Mouse (Mus musculus): Measurements from ENCODE around the gene Smpd1. TPM values are rescaled to one million over a fixed set of nuclear protein-coding genes. Genes with fewer than 3 reads are reported as not detected.

Gene Smpd1
- total and polyA plus RNA-seq, 3 experiments: 12.0 to 19.2 (median 14.5) TPM

DNA sequence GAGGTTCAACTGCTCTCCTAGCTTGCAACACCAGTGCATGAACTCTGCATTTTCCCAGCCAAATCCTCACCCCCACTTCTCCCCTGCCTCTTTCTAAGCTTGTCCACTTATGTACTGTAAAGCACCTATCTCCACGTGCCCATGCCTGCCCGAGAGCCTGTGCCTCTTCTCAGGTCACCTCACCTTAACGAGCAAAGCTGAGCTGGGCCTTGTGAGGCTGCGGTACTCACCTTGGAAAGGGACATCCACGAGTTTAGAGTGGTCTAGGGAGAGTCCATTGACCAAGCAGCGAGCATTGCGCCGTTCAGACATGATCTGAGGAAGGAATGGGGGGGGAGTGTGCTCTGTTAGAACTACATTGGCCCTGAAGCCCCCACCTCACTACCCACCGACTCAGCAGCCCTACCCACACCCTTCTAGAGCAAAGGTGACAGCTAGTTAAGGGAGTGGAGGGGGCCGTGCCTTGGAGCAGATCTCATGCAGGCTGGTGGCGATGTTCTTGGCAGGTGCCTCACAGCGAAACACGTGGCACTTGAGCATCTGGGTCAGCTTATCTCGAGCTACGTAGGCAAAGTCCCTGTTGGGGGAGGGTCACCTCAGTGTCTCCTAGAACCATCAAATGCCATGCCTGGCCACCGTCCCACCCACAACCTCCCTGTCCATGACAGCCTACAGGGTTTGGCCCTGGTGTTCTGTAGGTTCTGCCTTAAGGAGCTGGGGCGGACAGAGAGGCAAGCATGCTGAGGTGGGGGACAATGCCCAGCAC is 11.1 kb downstream of the Smpd1 start:
- H3K36me3 ChIP-seq (replicated peaks): no peaks in the 10 kb centered on the region
- DNase-seq (ENCODE audit: low spot score): no peak
- H3K4me1 ChIP-seq (ENCODE audit: insufficient read depth, low read depth, low read length): peaks cover 3% of the 10 kb centered on the region; the same call in 1 of the 2 replicates
- H3K9me3 ChIP-seq (replicated peaks): no peaks in the 10 kb centered on the region
- no peak overlapping the region for H3K4me3 ChIP-seq (ENCODE audit: low read depth, low read length)
- no peak for ATAC-seq (ENCODE audit: extremely low read depth, insufficient number of reproducible peaks, low FRiP score, poor library complexity, severe bottlenecking)
- H3K27me3 ChIP-seq (ENCODE audit: insufficient read depth, low read length): peaks cover 34% of the 10 kb centered on the region
- no peak for TF ChIP-seq GATA2 (IDR thresholded peaks at IDR 0.05; ENCODE audit: borderline replicate concordance, low read depth, low read length)
- TF ChIP-seq POLR2AphosphoS5 (IDR thresholded peaks at IDR 0.05; ENCODE audit: insufficient replicate concordance, low read depth, low read length): no peak
- TF ChIP-seq CTCF (IDR thresholded peaks at IDR 0.05; ENCODE audit: low read depth, low read length): no peak
- TF ChIP-seq GATA1 (IDR thresholded peaks at IDR 0.05; ENCODE audit: borderline replicate concordance, low read length): no peak
- TF ChIP-seq TAL1 (conservative IDR thresholded peaks at IDR 0.05; ENCODE audit: low read depth, low read length): no peak

DNA sequence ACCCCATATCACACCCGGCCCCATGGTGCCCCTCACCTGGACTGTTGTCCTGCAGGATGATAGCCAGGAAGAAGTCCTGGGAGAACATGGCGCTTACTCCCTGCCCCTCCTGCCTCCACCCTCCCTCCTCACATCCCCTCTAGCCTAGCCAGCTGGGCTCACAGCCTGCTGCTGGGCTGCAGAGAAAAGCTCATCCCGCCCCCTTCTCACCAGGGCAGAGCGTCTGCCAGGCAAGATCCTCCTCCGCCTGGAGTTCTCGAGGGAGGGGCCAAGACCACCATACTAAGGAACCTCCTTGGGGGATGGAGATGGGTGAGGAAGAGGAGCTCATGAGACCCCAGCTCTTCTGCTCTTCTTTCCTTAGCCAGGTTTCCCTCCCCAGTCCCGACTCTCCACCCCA is 14.4 kb downstream of the Smpd1 start:
- H3K36me3 ChIP-seq (replicated peaks): no peaks in the 10 kb centered on the region
- H3K27me3 ChIP-seq (ENCODE audit: insufficient read depth, low read length): peaks cover 36% of the 10 kb centered on the region
- no peaks in the 10 kb centered on the region for H3K9me3 ChIP-seq (replicated peaks)
- TF ChIP-seq GATA2 (IDR thresholded peaks at IDR 0.05; ENCODE audit: borderline replicate concordance, low read depth, low read length) (no peak), TAL1 (conservative IDR thresholded peaks at IDR 0.05; ENCODE audit: low read depth, low read length) (no peak), GATA1 (IDR thresholded peaks at IDR 0.05; ENCODE audit: borderline replicate concordance, low read length) (no peak), POLR2AphosphoS5 (IDR thresholded peaks at IDR 0.05; ENCODE audit: insufficient replicate concordance, low read depth, low read length) (no peak), CTCF (IDR thresholded peaks at IDR 0.05; ENCODE audit: low read depth, low read length) (no peak)
- no peak for DNase-seq (ENCODE audit: low spot score)
- peaks cover 3% of the 10 kb centered on the region; the same call in 1 of the 2 replicates for H3K4me1 ChIP-seq (ENCODE audit: insufficient read depth, low read depth, low read length)
- H3K4me3 ChIP-seq (ENCODE audit: low read depth, low read length): no peak overlapping the region
- no peak for ATAC-seq (ENCODE audit: extremely low read depth, insufficient number of reproducible peaks, low FRiP score, poor library complexity, severe bottlenecking)

DNA sequence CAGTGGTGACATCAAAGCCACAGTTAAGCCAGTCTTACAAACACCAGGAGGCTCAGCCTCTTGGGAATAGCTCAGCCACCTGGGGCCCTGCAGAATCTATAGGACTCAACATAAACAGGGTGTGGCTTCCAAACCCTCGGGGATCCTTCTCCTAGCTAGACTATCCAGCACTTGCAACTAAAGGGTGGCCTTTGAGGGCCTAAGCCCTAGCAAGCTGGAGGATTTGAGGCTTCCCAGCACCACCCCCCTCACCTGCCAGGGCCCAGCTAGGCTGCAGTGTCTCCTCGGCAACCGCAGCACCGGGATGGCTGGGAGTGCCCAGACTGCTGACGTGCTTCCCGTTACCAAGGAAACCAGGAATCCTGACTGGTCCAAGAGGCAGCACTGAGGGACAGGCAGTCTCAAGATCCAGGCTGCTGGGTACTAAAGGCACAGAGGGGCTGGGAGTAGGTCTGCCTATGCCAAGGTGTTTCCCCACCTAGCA is 14.9 kb downstream of the Smpd1 start:
- H3K27me3 ChIP-seq (ENCODE audit: insufficient read depth, low read length): peaks cover 36% of the 10 kb centered on the region; the same call in 1 of the 2 replicates

DNA sequence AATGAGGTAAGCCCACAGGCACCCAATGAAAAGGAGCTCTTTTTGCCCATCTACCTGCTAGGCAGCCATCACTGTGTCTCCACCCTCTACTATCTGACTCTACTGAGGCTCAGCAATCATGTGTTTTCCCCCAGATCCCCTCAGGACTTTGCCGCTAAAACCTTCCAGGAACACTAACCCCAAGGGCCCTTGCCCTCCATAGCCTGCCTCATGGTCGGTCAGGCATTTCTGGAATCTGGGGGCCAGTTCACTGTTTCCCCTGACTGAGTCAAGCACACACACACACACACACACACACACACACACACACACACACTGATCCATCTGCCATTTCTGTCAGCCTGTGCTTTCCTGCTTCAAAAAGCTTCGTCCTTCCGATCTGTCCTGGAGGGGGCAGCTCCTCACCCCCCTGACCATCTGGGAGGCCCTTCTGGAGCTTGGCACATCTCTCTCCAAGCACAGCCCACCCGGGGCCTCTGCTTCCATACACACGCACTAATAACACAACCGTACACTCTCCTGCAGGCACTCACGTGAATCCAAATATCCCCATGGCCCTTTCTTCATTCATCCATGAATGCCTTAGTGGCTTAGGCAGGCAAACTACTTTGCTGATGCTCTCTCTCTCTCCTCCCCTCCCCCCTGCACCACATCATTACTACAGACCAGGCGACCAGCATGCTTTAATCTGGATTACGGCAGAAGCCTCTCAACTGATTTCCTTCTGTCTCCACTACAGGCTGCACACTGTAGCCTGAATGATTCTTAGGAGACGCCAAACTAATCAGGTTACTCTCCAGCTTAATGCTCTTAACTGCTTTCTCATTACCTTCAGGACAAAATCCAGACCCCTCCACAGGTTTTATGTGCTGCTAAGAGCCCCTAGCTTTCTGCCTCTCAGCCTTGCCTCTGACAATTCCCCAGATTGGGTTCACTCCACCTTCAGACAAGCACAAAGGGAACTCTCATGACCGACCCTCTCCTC is 15.6 kb downstream of the Smpd1 start:
- Histone ChIP-seq H3K4me3 (ENCODE audit: low read depth, low read length) (no peak overlapping the region), H3K36me3 (replicated peaks) (no peaks in the 10 kb centered on the region), H3K27me3 (ENCODE audit: insufficient read depth, low read length) (peaks cover 35% of the 10 kb centered on the region; the same call in 1 of the 2 replicates), H3K4me1 (ENCODE audit: insufficient read depth, low read depth, low read length) (peaks cover 3% of the 10 kb centered on the region; the same call in 1 of the 2 replicates), H3K9me3 (replicated peaks) (no peaks in the 10 kb centered on the region)
- DNase-seq (ENCODE audit: low spot score): no peak
- no peak for TF ChIP-seq CTCF (IDR thresholded peaks at IDR 0.05; ENCODE audit: low read depth, low read length)
- no peak for TF ChIP-seq GATA2 (IDR thresholded peaks at IDR 0.05; ENCODE audit: borderline replicate concordance, low read depth, low read length)
- TF ChIP-seq GATA1 (IDR thresholded peaks at IDR 0.05; ENCODE audit: borderline replicate concordance, low read length): no peak
- no peak for TF ChIP-seq TAL1 (conservative IDR thresholded peaks at IDR 0.05; ENCODE audit: low read depth, low read length)
- no peak for TF ChIP-seq POLR2AphosphoS5 (IDR thresholded peaks at IDR 0.05; ENCODE audit: insufficient replicate concordance, low read depth, low read length)
- no peak for ATAC-seq (ENCODE audit: extremely low read depth, insufficient number of reproducible peaks, low FRiP score, poor library complexity, severe bottlenecking)

More for the DNA sequence above, 14.9 kb downstream of the Smpd1 start:
- no peak overlapping the region for H3K4me3 ChIP-seq (ENCODE audit: low read depth, low read length)
- TF ChIP-seq CTCF (IDR thresholded peaks at IDR 0.05; ENCODE audit: low read depth, low read length) (no peak), GATA2 (IDR thresholded peaks at IDR 0.05; ENCODE audit: borderline replicate concordance, low read depth, low read length) (no peak), POLR2AphosphoS5 (IDR thresholded peaks at IDR 0.05; ENCODE audit: insufficient replicate concordance, low read depth, low read length) (no peak), TAL1 (conservative IDR thresholded peaks at IDR 0.05; ENCODE audit: low read depth, low read length) (no peak), GATA1 (IDR thresholded peaks at IDR 0.05; ENCODE audit: borderline replicate concordance, low read length) (no peak)
- no peak for ATAC-seq (ENCODE audit: extremely low read depth, insufficient number of reproducible peaks, low FRiP score, poor library complexity, severe bottlenecking)
- H3K36me3 ChIP-seq (replicated peaks): no peaks in the 10 kb centered on the region
- no peaks in the 10 kb centered on the region for H3K9me3 ChIP-seq (replicated peaks)
- peaks cover 3% of the 10 kb centered on the region; the same call in 1 of the 2 replicates for H3K4me1 ChIP-seq (ENCODE audit: insufficient read depth, low read depth, low read length)
- DNase-seq (ENCODE audit: low spot score): no peak

DNA sequence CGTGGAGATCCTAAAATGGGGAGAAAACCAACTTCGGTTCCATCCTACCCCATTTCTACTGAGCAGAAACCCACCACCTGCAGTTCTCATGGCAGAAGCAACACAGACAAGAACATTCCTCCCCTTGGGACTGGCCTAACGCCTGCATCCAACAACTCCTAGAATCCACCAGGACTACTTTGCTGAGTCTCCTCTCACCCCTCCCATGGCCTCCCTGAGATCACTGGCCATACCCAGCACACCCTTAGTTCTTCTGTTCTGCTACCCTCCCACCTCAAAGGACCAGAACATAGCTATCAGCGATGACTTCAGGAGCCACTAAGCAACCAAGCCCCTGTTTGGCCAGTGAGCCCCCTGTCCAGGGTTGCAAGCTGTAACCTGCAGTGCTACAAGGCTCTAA is 16.6 kb downstream of the Smpd1 start:
- H3K4me1 ChIP-seq (ENCODE audit: insufficient read depth, low read depth, low read length): no peaks in the 10 kb centered on the region
- ATAC-seq (ENCODE audit: extremely low read depth, insufficient number of reproducible peaks, low FRiP score, poor library complexity, severe bottlenecking): no peak
- TF ChIP-seq CTCF (IDR thresholded peaks at IDR 0.05; ENCODE audit: low read depth, low read length) (no peak), POLR2AphosphoS5 (IDR thresholded peaks at IDR 0.05; ENCODE audit: insufficient replicate concordance, low read depth, low read length) (no peak), TAL1 (conservative IDR thresholded peaks at IDR 0.05; ENCODE audit: low read depth, low read length) (no peak), GATA1 (IDR thresholded peaks at IDR 0.05; ENCODE audit: borderline replicate concordance, low read length) (no peak), GATA2 (IDR thresholded peaks at IDR 0.05; ENCODE audit: borderline replicate concordance, low read depth, low read length) (no peak)
- H3K4me3 ChIP-seq (ENCODE audit: low read depth, low read length): no peak overlapping the region
- peaks cover 25% of the 10 kb centered on the region; the same call in 1 of the 2 replicates for H3K27me3 ChIP-seq (ENCODE audit: insufficient read depth, low read length)
- DNase-seq (ENCODE audit: low spot score): no peak
- no peaks in the 10 kb centered on the region for H3K36me3 ChIP-seq (replicated peaks)
- H3K9me3 ChIP-seq (replicated peaks): no peaks in the 10 kb centered on the region
